Mouse (Mus musculus): Measurements from ENCODE around the gene Nfkbie.

- TF ChIP-seq POLR2A (IDR thresholded peaks at IDR 0.05; ENCODE audit: low read depth, low read length) (no peak), CTCF (IDR thresholded peaks at IDR 0.05; ENCODE audit: borderline replicate concordance, insufficient read depth, low read length) (no peak)
These were observed 23.3 kb downstream of the Nfkbie start for GRCm38 (mm10) chr17:45578843-45579242.

Measured in embryonic fibroblast, embryonic 13.5 days (primary cell).